Mouse (Mus musculus) E14TG2a.4 (cell line): Measurements from ENCODE around the gene Akr1d1.

Source experiments
- CTCF ChIP-seq: conservative IDR thresholded peaks from 2 replicates; pipeline ENCODE4 v1.5.1; 2014; ENCODE audit warnings: low read length
- NANOG ChIP-seq: IDR thresholded peaks from 2 replicates; pipeline ENCODE4 v1.6.1; 2014; ENCODE audit warnings: borderline replicate concordance, low read length, mixed read lengths
- POU5F1 ChIP-seq: IDR thresholded peaks from 2 replicates; pipeline ENCODE4 v1.6.1; 2014; ENCODE audit warnings: low read length, borderline replicate concordance

- TF ChIP-seq CTCF (no peak), NANOG (no peak), POU5F1 (no peak)
Observed at GRCm38 (mm10) chr6:37532036-37532435, 2.1 kb downstream of the Akr1d1 start.
